Mouse (Mus musculus) 3134 (cell line): ENCODE measurements around the gene Il10rb.

Experiments used
- DNase-seq: peaks from one replicate; pipeline ENCODE4 v3.0.0-alpha.2; 2011; ENCODE audit warnings: low spot score; ENCODE audit not compliant: insufficient read length; ENCODE audit errors: extremely low read depth

The Il10rb gene

GRCm38 (mm10) chr16:91405640-91406584 lies at the start of gene Il10rb:
Gene Il10rb (plus strand): TSS chr16:91406164.
- peak; percentile 83 for DNase-seq

- no peak for DNase-seq
Measured at GRCm38 (mm10) chr16:91356760-91357525, 49.0 kb upstream of the Il10rb start.

GRCm38 (mm10) chr16:91357526-91357900 lies 48.5 kb upstream of the Il10rb start:
- no peak for DNase-seq

GRCm38 (mm10) chr16:91358555-91358954 lies 47.4 kb upstream of the Il10rb start:
- DNase-seq, result no peak

GRCm38 (mm10) chr16:91359531-91359930 lies 46.4 kb upstream of the Il10rb start:
- DNase-seq, result no peak

- DNase-seq, result no peak
Measured at GRCm38 (mm10) chr16:91360162-91360561, 45.8 kb upstream of the Il10rb start.

- DNase-seq, result no peak
Measured at GRCm38 (mm10) chr16:91362006-91362405, 44.0 kb upstream of the Il10rb start.

- peak; percentile 50 for DNase-seq
Measured at GRCm38 (mm10) chr16:91362616-91363272, 43.2 kb upstream of the Il10rb start.

- peak; percentile 39 for DNase-seq
Measured at GRCm38 (mm10) chr16:91363483-91363882, 42.5 kb upstream of the Il10rb start.

GRCm38 (mm10) chr16:91366567-91366966 lies 39.4 kb upstream of the Il10rb start:
- DNase-seq, result no peak

- DNase-seq, result no peak
Measured at GRCm38 (mm10) chr16:91367066-91367465, 38.9 kb upstream of the Il10rb start.

GRCm38 (mm10) chr16:91372577-91373472 lies 33.1 kb upstream of the Il10rb start, which contains the start of gene Ifnar2:
Gene Ifnar2 (plus strand): TSS chr16:91372783.
- DNase-seq, result peak; percentile 82

- no peak for DNase-seq
Measured at GRCm38 (mm10) chr16:91373473-91374252, 32.3 kb upstream of the Il10rb start.

GRCm38 (mm10) chr16:91374253-91374634 lies 31.7 kb upstream of the Il10rb start:
- DNase-seq, result no peak

- DNase-seq, result no peak
Measured at GRCm38 (mm10) chr16:91376701-91377100, 29.3 kb upstream of the Il10rb start.

- DNase-seq, result no peak
Measured at GRCm38 (mm10) chr16:91378431-91378986, 27.5 kb upstream of the Il10rb start.

- no peak for DNase-seq
Measured at GRCm38 (mm10) chr16:91378991-91379390, 27.0 kb upstream of the Il10rb start.

- DNase-seq, result no peak
Measured at GRCm38 (mm10) chr16:91379412-91379811, 26.6 kb upstream of the Il10rb start.

GRCm38 (mm10) chr16:91380151-91380550 lies 25.8 kb upstream of the Il10rb start:
- no peak for DNase-seq
